In genomic region chrX:15813771-15814170, GRCm38 (mm10) we compare ENCODE assay signal across 19 mouse cellular contexts.
A peak's percentile ranks its signal among the peaks of the same experiment; 100 is the strongest.
DNase-seq lines count a peak whose midpoint lies in the region; ATAC-seq and TF ChIP-seq lines count a peak whose summit lies in the region.
"Had no signal": no experiment of that assay in that cellular context is flagged by ENCODE, and none has a peak within 500 bp of the region (broad histone marks: within the 10 kb centered on the region; RNA-seq: fewer than 3 reads in every experiment).

No protein-coding gene starts in this region.

- no peak for ATAC-seq in heart, postnatal 0 days (ENCODE audit: insufficient read depth, low read depth)
- ATAC-seq in heart, embryonic 12.5 days (ENCODE audit: insufficient number of reproducible peaks, low FRiP score), result no peak
- no peak for ATAC-seq in activated CD4-positive, CD25-positive, alpha-beta regulatory T cell, adult 4 months
- ATAC-seq: forebrain, embryonic 13.5 days had no signal

- WGBS in cerebellum, adult 2 months, result 37% methylated on average over 2 of the region's 2 CpGs
- WGBS in heart, postnatal 0 days, result 32% methylated on average over 2 of the region's 2 CpGs
- WGBS in heart, embryonic 12.5 days, result 34% methylated on average over 2 of the region's 2 CpGs

- H3K4me3 ChIP-seq in cerebellum, adult 2 months (replicated peaks; ENCODE audit: insufficient read depth, low read depth, low read length), result no peak overlapping the region
- no peak overlapping the region for H3K4me3 ChIP-seq in heart, postnatal 0 days (ENCODE audit: low read depth, low read length)
- no peak overlapping the region for H3K4me3 ChIP-seq in heart, embryonic 12.5 days
- H3K4me3 ChIP-seq: forebrain, embryonic 13.5 days; limb, embryonic 12.5 days had no signal

- DNase-seq in cerebellum, adult 2 months, result no peak
- DNase-seq in cerebellum, adult 11-12 months, result no peak
- DNase-seq in heart, postnatal 0 days (ENCODE audit: low spot score), result no peak
- DNase-seq in left cerebral cortex, adult 11 months (ENCODE audit: low spot score), result peak; percentile 1
- DNase-seq in left cerebral cortex, postnatal 14 days (ENCODE audit: low spot score in 2 of 2), result no peak
- DNase-seq in ZHBTc4 (ENCODE audit: low read depth, low spot score), result peak; percentile 10
- DNase-seq: adrenal gland, adult 2 months; cerebellum, postnatal 36 days; gastrocnemius, postnatal 10 days; heart, postnatal 4 days; kidney, postnatal 4 days; layer of hippocampus, postnatal 36 days; lung, postnatal 14 days; thymus, postnatal 4 days had no signal

- no peaks in the 10 kb centered on the region for H3K27me3 ChIP-seq in cerebellum, adult 2 months (ENCODE audit: control insufficient read depth, insufficient read depth, low read length)
- no peaks in the 10 kb centered on the region for H3K27me3 ChIP-seq in heart, postnatal 0 days (ENCODE audit: control insufficient read depth, insufficient read depth, low read length)
- H3K27me3 ChIP-seq in heart, embryonic 12.5 days (replicated peaks), result no peaks in the 10 kb centered on the region
- H3K27me3 ChIP-seq: CH12.LX; forebrain, embryonic 13.5 days; limb, embryonic 12.5 days had no signal

- TF ChIP-seq POLR2A in cerebellum, adult 2 months (IDR thresholded peaks at IDR 0.05; ENCODE audit: borderline replicate concordance, insufficient read depth, low read length), result no peak

- no peak overlapping the region for H3K4me2 ChIP-seq in heart, postnatal 0 days (ENCODE audit: low read depth, low read length)
- H3K4me2 ChIP-seq in heart, embryonic 12.5 days, result no peak overlapping the region
- H3K4me2 ChIP-seq: forebrain, embryonic 13.5 days; limb, embryonic 12.5 days had no signal

- H3K4me1 ChIP-seq in cerebellum, adult 2 months (ENCODE audit: control insufficient read depth, insufficient read depth, low read length), result no peaks in the 10 kb centered on the region
- no peaks in the 10 kb centered on the region for H3K4me1 ChIP-seq in heart, postnatal 0 days (ENCODE audit: control insufficient read depth, insufficient read depth)
- no peaks in the 10 kb centered on the region for H3K4me1 ChIP-seq in heart, embryonic 12.5 days (replicated peaks)
- H3K4me1 ChIP-seq: forebrain, embryonic 13.5 days; limb, embryonic 12.5 days had no signal

- no peak for TF ChIP-seq EP300 in heart, postnatal 0 days (IDR thresholded peaks at IDR 0.05; ENCODE audit: low read depth)

- H3K9me3 ChIP-seq in heart, postnatal 0 days (replicated peaks; ENCODE audit: control insufficient read depth, low read length), result no peaks in the 10 kb centered on the region
- no peaks in the 10 kb centered on the region for H3K9me3 ChIP-seq in heart, embryonic 12.5 days (replicated peaks)
- H3K9me3 ChIP-seq: forebrain, embryonic 13.5 days; limb, embryonic 12.5 days had no signal

- 0 out of 2 replicates have a peak, but pooled peaks have one; percentile 19 for TF ChIP-seq CTCF in cerebellum, adult 2 months (IDR thresholded peaks at IDR 0.05; ENCODE audit: borderline replicate concordance, insufficient read depth, low read depth, low read length)
- peak; percentile 22; the same call in 1 of the 2 replicates for TF ChIP-seq CTCF in heart, postnatal 0 days (IDR thresholded peaks at IDR 0.05; ENCODE audit: low read depth)

- intact Hi-C loops in left cerebral cortex, postnatal 14 days (cut with DNase I), result no loop called here

- no peaks in the 10 kb centered on the region for H3K36me3 ChIP-seq in heart, postnatal 0 days (replicated peaks; ENCODE audit: control insufficient read depth, insufficient read depth, low read length)
- H3K36me3 ChIP-seq in heart, embryonic 12.5 days, result no peaks in the 10 kb centered on the region
- H3K36me3 ChIP-seq: limb, embryonic 12.5 days had no signal

- H3K9ac ChIP-seq in heart, postnatal 0 days (replicated peaks; ENCODE audit: low read depth, low read length), result no peak overlapping the region
- no peak overlapping the region for H3K9ac ChIP-seq in heart, embryonic 12.5 days
- H3K9ac ChIP-seq: forebrain, embryonic 13.5 days; limb, embryonic 12.5 days had no signal

- no peak overlapping the region for H3K27ac ChIP-seq in cerebellum, adult 2 months (ENCODE audit: insufficient read depth, low read length)
- H3K27ac ChIP-seq in heart, postnatal 0 days (ENCODE audit: low read depth), result no peak overlapping the region
- H3K27ac ChIP-seq in heart, embryonic 12.5 days (ENCODE audit: poor library complexity, severe bottlenecking), result no peak overlapping the region
- H3K27ac ChIP-seq: forebrain, embryonic 13.5 days; limb, embryonic 12.5 days had no signal

Comparison
In these comparisons a context has a peak if more than half of its experiments do, and no peak if none do; other contexts are left out.
1. DNase-seq: peak in left cerebral cortex, adult 11 months (single experiment) and ZHBTc4 (single experiment); none in cerebellum, adult 2 months (0 of 2), cerebellum, adult 11-12 months (single experiment), heart, postnatal 0 days (single experiment) and left cerebral cortex, postnatal 14 days (0 of 2).